Mouse (Mus musculus): Measurements from ENCODE around the gene Col27a1. TPM values are rescaled to one million over a fixed set of nuclear protein-coding genes. Genes with fewer than 3 reads are reported as not detected.

The Col27a1 gene
- total and polyA plus RNA-seq, 3 experiments: not detected

- TF ChIP-seq POLR2AphosphoS5 (IDR thresholded peaks at IDR 0.05; ENCODE audit: borderline replicate concordance, low read depth, low read length) (no peak), SIN3A (IDR thresholded peaks at IDR 0.05; ENCODE audit: low read length) (no peak), USF1 (IDR thresholded peaks at IDR 0.05; ENCODE audit: low read depth, low read length) (no peak), MYC (IDR thresholded peaks at IDR 0.05; ENCODE audit: low read depth, low read length) (no peak), CHD2 (IDR thresholded peaks at IDR 0.05; ENCODE audit: low read length) (no peak), CHD1 (IDR thresholded peaks at IDR 0.05; ENCODE audit: low read depth, low read length) (no peak), TBP (IDR thresholded peaks at IDR 0.05; ENCODE audit: low read depth, low read length) (no peak), ZKSCAN1 (IDR thresholded peaks at IDR 0.05; ENCODE audit: low read depth, low read length) (no peak), MXI1 (IDR thresholded peaks at IDR 0.05; ENCODE audit: low read depth, low read length) (no peak), ZNF384 (IDR thresholded peaks at IDR 0.05; ENCODE audit: low read depth, low read length) (no peak), ETS1 (IDR thresholded peaks at IDR 0.05; ENCODE audit: low read depth, low read length) (no peak), SMC3 (IDR thresholded peaks at IDR 0.05; ENCODE audit: low read depth, low read length) (no peak), HCFC1 (IDR thresholded peaks at IDR 0.05; ENCODE audit: low read depth, low read length) (no peak), CTCF (IDR thresholded peaks at IDR 0.05 in 2 of 3, conservative IDR thresholded peaks at IDR 0.05 in 1 of 3; ENCODE audit: control insufficient read depth in 1 of 3, insufficient read depth in 1 of 3, low read depth in 2 of 3, low read length in 3 of 3, poor library complexity in 1 of 3, severe bottlenecking in 1 of 3) (no peak), ZC3H11A (IDR thresholded peaks at IDR 0.05; ENCODE audit: low read depth, low read length) (no peak)
- Histone ChIP-seq H3K36me3 (ENCODE audit: control insufficient read depth in 1 of 2, insufficient read depth in 2 of 2, low read length in 2 of 2) (no peaks in the 10 kb centered on the region), H3K79me2 (ENCODE audit: control insufficient read depth, insufficient read depth, low read length, poor library complexity) (no peaks in the 10 kb centered on the region), H3K4me3 (ENCODE audit: control insufficient read depth in 1 of 2, insufficient read depth in 1 of 2, low read depth in 2 of 2, low read length in 2 of 2) (no peak overlapping the region), H3K27me3 (ENCODE audit: control insufficient read depth in 1 of 2, insufficient read depth in 2 of 2, low read length in 2 of 2) (no peaks in the 10 kb centered on the region), H3K4me1 (ENCODE audit: control insufficient read depth in 1 of 2, insufficient read depth in 2 of 2, low read length in 2 of 2) (no peaks in the 10 kb centered on the region), H3K9me3 (replicated peaks; ENCODE audit: insufficient read depth, low read length) (no peaks in the 10 kb centered on the region), H3K9ac (ENCODE audit: control insufficient read depth, low read depth, low read length, poor library complexity, severe bottlenecking) (no peak overlapping the region), H3K27ac (ENCODE audit: control insufficient read depth, low read depth, low read length) (no peak overlapping the region)
- DNase-seq (ENCODE audit: low read depth, low spot score): no peak
Observed at GRCm38 (mm10) chr4:63262941-63263340, 49.1 kb downstream of the Col27a1 start.

DNA sequence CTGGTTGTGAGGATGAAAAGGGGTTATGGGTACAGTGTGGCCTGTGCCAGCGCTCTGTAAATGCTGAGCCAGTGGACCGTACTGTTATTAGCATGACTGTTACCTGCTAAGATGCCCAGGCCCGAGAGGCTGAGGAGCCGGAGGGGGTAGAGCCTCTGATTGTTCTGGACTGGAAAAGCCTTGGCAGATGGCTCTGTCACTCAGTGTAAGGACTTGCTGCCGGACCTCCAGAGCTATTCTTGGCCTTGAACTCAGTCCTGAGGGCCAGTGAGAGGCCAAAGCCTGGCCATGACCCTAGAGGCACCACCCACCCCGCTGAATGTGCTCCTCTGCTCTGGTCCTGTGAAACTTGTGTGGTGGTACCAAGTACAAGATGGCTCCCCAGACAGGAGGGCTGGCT lies 52.5 kb downstream of the Col27a1 start:
- TF ChIP-seq CTCF (IDR thresholded peaks at IDR 0.05 in 2 of 3, conservative IDR thresholded peaks at IDR 0.05 in 1 of 3; ENCODE audit: control insufficient read depth in 1 of 3, insufficient read depth in 1 of 3, low read depth in 2 of 3, low read length in 3 of 3, poor library complexity in 1 of 3, severe bottlenecking in 1 of 3) (no peak), CHD2 (IDR thresholded peaks at IDR 0.05; ENCODE audit: low read length) (no peak), SMC3 (IDR thresholded peaks at IDR 0.05; ENCODE audit: low read depth, low read length) (no peak), MYB (IDR thresholded peaks at IDR 0.05; ENCODE audit: low read depth, low read length) (no peak), ZMIZ1 (IDR thresholded peaks at IDR 0.05; ENCODE audit: low read depth, low read length) (no peak), NRF1 (IDR thresholded peaks at IDR 0.05; ENCODE audit: insufficient read depth, low read depth, low read length, poor library complexity, severe bottlenecking) (no peak), E2F4 (IDR thresholded peaks at IDR 0.05; ENCODE audit: borderline replicate concordance, low read depth, low read length) (no peak), MAZ (IDR thresholded peaks at IDR 0.05; ENCODE audit: low read depth, low read length) (no peak), NELFE (IDR thresholded peaks at IDR 0.05; ENCODE audit: low read depth, low read length) (no peak), GATA1 (IDR thresholded peaks at IDR 0.05; ENCODE audit: low read depth, low read length) (no peak), UBTF (IDR thresholded peaks at IDR 0.05; ENCODE audit: borderline replicate concordance, insufficient read depth, low read depth, low read length) (no peak), SIN3A (IDR thresholded peaks at IDR 0.05; ENCODE audit: low read length) (no peak), EP300 (IDR thresholded peaks at IDR 0.05; ENCODE audit: low read depth in 1 of 2, low read length in 2 of 2) (no peak), TAL1 (IDR thresholded peaks at IDR 0.05; ENCODE audit: low read length) (no peak), CHD1 (IDR thresholded peaks at IDR 0.05; ENCODE audit: low read depth, low read length) (no peak), RCOR1 (IDR thresholded peaks at IDR 0.05; ENCODE audit: low read depth, low read length) (no peak), MYC (IDR thresholded peaks at IDR 0.05; ENCODE audit: low read depth, low read length) (no peak)
- no peaks in the 10 kb centered on the region for H3K27me3 ChIP-seq (ENCODE audit: control insufficient read depth in 1 of 2, insufficient read depth in 2 of 2, low read length in 2 of 2)
- no peak overlapping the region for H3K27ac ChIP-seq (ENCODE audit: control insufficient read depth, low read depth, low read length)
- H3K4me1 ChIP-seq (ENCODE audit: control insufficient read depth in 1 of 2, insufficient read depth in 2 of 2, low read length in 2 of 2): no peaks in the 10 kb centered on the region
- H3K9me3 ChIP-seq (replicated peaks; ENCODE audit: insufficient read depth, low read length): no peaks in the 10 kb centered on the region
- H3K36me3 ChIP-seq (ENCODE audit: control insufficient read depth in 1 of 2, insufficient read depth in 2 of 2, low read length in 2 of 2): no peaks in the 10 kb centered on the region
- no peak overlapping the region for H3K9ac ChIP-seq (ENCODE audit: control insufficient read depth, low read depth, low read length, poor library complexity, severe bottlenecking)
- no peaks in the 10 kb centered on the region for H3K79me2 ChIP-seq (ENCODE audit: control insufficient read depth, insufficient read depth, low read length, poor library complexity)
- no peak overlapping the region for H3K4me3 ChIP-seq (ENCODE audit: control insufficient read depth in 1 of 2, insufficient read depth in 1 of 2, low read depth in 2 of 2, low read length in 2 of 2)
- no peak for DNase-seq (ENCODE audit: low read depth, low spot score)
